Mouse (Mus musculus) lung, adult 18-20 months (tissue): ENCODE measurements at regions not wholly inside any gene's neighbourhood (a gene's known extent, or its start where the extent isn't known, plus 50 kb on each side); places are given as distances from the start of the nearest gene placed in this dataset.

ENCODE experiments used
- DNase-seq, 2 experiments: peaks; one replicate each; pipeline ENCODE4 v3.0.0; 2022; ENCODE audit warnings: mixed read lengths in 2 of 2

DNA sequence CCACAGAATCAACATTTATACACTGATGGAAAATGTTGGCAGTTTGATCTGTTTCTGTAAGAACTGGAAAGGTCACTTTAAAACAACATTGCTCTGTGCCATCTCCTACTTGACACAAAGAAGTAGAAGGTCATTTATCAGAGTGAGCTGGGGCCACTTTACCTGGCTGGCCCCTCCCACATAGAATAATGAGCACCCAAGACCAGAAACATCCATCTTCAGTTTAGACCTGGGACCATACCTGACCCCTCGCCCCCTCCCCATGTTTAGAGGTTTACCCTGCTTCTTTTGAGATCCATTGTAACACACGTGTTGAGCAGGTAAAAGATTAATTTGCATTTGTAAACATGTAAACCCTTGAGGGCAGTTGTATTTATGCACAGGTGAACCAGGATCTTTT, 366.8 kb upstream of the Adgrl2 start:
- no peak for DNase-seq

DNA sequence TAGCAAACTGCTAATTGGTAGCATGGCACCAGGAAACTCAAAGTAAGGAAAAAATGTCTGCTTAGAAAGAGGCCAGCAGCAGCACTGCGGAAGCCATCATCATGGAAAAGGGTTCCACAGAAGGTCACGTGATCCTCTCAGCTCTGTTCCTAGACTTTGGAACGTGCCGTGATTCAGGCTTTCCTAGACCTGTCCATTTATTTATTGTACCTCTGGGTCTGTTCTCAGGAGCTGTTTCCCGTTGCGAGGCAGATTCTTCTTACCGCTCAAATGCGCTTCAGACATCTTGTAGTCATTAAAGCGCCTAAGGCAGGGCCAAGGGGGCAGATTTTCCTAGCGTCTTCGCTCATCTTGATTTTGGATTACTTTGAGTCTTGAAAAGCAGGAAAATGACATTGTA, 365.0 kb upstream of the Adgrl2 start:
- no peak for DNase-seq

DNA sequence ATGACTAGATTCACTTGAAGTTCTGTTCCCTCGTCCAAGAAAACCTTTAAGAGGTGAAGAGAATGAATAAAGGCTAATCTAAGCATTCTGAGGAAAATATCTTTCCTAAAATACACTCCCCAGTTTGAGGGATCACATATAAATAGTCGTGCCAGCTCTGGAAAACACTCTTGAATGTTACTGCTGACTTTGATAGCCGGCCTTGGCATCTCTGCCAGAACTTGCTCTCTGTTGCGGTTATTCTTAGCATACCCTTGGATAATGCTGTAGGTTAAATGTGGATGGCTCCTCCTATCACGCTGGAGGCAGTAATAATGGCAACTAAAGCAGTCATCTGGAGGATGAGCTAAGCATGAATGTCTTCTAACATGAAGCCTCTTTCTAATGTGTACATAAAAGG, 363.6 kb upstream of the Adgrl2 start:
- DNase-seq, result no peak

DNA sequence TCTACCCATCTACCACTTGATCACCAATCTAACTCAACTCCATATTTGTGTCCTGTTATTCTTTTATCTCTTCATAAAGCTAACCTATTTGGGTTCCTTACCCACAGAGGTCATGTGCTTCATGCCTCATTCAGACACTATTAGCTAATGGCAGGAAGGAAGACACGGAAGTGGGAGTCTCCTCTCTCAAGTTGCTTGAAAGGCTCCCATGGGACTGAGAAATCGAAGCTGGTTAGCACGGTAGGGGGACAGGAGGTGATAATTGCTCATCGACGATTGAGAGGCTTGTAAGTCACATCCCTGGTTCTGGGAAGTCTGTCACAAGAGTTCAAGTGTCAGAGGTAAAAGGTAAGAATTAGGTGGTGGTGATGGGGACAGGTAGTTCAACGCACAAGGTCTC, 362.2 kb upstream of the Adgrl2 start:
- no peak for DNase-seq

DNA sequence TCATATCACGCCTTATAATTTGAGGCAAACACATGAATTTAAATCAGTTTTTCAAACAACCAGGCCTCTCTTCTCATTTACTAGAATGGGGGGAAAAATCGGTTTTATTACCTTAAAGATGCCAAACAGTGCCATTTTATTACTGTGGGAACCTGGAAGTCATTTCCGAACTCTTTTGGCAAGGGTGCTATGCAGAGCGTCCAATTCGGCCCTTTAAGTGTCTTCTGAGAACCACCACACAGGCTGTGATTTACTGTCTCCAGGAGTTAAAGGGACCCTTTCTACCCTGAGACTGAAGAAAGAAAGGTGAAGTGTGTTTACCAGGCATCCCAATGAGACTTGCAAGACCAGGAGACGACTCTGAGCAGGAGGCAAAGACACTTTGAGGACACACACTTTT, 359.4 kb upstream of the Adgrl2 start:
- no peak for DNase-seq

DNA sequence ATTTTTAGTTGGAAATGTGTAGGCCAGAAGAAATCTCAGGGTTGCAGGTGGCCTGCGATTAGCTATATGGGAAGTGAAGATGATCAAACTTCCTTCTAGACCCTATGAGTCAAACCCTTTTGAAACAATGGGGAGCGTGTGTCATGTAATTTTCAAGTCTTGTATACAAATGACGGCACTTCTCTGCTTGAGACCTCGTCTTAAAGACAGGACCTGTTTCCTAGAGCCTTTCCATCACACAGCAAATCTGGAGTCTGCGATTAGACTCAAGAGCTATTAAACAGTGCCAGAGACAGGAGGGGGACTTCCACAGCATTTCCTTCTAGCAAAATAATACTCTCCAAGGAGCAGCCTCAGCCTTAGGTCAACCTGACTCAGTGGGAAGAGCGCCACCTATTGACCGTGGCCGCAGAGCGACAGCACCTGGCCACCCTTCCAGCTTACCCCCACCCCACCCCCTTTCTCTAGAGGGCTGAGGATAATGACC, 358.9 kb upstream of the Adgrl2 start:
- DNase-seq, result peak; percentile 72 to 79

DNA sequence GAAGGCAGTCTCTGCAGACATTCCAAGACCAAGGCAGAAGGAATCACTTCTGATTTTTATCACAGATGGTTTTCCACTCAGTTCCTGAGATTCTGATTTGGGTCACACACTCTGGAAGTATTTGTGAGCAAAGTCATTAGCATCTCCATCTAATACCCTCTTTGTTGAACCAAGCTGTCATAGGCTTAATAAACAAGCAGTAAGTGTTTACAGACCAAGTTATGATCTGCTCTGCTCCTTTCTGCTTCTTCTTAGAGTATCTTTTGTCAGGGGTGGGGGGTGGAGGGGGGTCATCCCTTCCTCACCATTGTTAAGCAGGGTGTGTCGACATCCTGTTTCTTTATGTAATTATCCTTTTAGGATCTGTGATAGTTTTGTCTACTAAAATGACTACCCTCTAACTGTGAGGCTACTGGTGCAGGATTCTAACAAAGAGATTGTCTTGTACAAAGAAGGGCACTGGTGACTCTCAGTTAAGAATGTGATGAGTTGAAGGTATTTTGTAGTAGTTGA, 358.2 kb upstream of the Adgrl2 start:
- DNase-seq, result no peak

DNA sequence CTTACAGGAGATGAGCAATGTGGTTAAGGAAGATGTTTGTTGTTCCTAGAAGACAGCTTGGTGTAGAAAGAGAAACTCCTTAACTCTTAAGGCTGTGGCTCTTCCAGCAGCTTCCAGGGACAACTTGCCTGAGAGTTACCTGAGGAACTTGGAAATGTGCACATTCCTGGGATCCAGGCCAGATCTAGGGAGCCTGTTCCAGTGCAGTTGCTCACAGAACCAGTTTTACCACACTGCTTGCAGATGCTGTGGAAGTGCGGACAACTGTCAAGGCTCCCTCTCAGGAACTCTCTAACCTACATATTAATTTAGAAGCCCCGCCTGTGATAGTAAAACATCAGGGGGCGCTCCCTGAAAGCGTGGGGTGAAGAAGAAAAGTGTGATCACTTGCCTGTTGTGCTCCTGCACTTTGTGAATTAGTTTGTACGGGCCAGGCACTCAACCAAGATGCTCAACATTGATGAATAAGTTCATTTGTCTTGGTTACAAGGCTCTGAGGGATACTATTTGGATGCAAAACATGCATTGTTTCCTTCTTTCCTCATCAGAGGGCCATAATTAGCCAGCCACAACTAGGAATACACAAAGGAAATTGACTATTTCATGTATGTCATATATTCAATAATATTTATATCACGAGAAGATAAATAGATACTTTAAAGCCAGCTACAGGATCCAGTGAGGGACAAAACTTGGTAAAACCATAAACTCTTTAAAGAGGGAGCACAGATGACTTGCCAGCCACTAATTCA, 357.1 kb upstream of the Adgrl2 start:
- DNase-seq, result peak; percentile 34 to 54

DNA sequence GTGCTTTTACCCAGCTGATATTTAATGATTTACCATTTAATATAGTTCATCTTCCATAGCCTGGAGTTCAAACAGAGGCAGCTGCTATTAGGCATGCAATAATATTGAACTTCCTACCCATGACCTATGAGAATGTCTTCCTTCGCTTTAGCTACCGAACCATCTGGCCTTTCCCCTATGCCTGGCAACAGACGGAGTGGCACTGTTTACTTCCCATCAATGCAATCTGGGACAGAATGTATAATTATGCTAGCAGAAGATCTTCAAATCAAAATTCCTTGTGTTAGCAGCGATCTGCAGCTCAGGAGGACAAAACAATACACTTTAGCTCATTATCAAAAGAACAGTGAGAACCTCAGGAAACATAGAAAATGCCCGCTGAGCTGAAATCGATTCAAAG, 352.2 kb upstream of the Adgrl2 start:
- DNase-seq, result no peak

DNA sequence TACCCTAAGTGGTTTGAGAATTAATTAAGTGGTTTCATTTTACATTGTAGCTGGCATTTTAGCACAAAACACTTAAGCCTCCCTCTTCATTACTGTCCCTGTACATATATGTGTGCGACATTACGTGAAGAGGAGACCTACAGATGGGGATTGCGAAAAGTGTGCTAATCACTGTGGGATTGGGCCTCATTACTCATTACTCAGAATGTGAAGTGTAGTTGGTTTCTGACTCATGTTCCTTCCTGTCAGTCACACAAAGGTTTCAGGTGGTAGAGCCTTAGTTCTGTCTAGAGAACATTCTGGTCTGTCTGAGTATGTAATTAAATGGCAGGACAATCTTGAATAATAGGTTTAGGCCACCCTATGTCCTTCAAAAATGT, 349.0 kb upstream of the Adgrl2 start:
- no peak for DNase-seq

DNA sequence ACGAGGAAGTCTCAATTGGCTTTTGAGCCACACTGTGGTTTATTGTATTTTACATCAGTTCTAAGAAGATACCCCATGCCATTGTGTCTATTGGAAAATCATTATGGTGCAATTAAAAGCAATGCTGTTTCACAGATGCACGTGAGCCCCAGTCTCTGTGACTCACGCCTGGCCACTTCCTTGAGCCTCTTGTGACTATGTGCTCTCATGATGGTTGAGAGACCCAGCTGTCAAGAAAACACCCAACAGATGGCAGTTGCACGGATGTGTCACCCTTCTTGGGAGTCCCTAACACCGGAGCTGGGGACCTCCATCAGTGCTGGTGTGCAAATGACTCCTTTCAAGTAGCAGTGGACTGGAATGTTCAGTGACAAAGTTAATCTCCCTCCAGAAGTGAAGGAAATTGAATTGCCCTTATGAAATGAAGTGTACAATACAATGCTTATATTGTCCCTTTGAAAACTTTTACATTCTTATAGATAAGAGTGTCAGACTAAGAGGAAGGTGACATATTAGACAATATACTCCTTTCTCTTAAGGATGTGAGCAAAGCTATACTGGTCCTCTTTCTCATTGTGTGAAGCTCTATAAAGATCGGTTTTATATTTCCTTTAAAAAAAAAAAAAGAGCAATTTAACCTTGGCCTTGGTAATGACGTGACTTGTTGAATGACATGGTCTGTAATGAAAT, 348.5 kb upstream of the Adgrl2 start:
- DNase-seq, result no peak

DNA sequence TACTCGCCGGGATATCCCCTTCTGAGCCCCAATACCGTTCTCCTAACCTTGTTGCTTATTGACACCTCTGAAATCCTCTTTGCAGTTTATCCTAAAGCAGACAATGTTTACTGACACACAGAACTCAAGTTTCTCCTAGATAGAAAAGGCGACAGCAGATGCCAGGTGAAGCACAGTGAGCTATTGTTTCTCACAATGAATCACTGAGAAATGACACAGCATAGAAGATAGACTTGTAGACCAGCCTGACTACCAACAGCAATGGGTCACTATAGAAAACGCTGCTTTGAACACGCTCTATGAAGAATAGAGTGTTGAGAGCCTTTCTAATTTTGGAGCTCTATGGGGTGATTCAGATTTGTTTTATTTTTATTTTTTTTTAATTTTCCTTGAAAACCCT, 344.9 kb upstream of the Adgrl2 start:
- no peak for DNase-seq

DNA sequence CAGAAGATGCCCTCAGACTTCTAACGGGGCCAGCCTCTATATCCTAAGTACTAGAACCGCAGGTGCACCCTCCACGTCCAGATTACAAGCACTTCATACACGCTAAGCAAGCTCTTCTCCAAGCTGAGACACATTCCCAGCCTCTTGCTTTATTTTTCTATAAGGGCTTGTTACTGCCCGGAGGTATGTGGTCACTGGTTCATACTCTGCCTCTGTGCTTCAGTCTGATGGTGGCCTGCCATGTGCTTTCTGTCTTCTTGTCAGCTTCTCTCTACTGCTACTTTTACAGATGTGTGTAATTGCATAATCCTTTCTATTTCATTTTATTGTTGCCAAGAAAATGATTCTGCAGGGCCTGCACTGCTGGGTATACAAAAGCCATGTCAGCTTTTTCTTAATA, 343.3 kb upstream of the Adgrl2 start:
- DNase-seq, result no peak

DNA sequence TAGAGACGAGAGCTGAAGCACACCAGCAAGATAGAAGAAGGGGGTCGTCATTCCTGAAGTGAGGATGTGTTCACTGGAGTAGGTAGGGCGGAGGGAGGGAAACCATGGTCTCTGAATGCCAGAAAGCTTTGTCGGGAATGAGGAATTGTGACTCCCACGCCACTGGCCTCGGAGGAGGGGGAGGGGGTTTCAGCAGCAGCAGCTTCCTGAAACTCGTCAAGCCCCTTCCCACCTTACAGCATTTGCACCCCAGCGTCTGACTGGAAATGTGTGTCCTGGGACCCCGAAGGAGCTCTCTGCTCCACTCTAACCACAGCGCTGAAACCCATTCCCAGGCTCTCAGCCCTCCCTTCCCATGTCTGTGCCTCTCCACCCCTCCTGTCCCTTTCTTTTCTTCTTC, 342.8 kb upstream of the Adgrl2 start:
- DNase-seq, result no peak

DNA sequence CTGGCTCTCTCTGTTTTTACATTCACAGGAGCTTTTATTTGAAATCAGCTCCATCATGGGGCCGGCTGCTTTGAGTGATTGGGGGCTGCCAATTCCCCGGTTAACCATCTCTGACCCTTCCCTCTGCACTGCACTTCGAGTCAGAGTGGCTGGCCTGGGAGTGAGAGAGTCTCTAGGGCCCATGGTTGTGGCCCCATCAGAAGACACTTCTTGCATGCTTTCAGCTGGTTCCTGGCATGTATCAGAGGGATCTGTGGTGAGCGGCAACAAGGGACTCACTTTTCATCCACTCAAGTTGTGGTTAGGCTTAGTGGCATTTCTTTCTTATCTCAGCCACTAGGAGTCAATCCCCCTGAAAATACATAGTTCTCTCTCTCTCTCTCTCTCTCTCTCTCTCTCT, 341.8 kb upstream of the Adgrl2 start:
- no peak for DNase-seq

DNA sequence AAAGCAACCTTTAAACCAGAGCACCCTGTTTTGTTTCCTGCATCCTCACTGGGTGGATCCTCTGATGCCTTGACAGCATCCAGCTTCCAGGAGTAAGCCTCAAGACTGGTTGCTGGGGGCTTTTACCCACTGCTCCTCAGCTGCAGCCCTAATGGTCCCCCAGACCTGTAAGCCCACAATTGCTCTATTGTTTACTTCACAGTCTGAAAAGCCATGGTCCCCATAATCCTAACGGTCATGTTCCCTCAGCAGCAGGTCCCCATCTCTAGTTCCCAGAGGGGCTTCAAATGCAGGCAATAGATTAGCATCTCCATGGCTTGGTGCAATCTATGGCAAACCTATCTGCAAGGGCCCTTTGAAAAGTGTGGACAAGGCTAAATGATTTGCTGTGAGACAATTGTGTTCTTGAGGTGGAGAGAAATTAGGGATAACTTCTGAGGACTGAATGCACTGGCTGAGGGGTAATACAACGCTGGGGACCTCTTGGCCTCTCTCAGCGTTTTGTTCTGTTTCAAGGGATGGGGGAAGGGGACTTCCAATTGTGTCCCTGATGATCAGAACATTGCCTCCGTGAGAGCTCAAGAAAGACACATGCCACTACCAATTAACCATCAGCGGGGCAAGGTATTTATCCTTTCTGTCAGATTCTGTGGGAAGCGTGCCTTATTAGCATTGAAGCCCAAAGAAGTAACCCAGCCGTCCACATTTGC, 341.1 kb upstream of the Adgrl2 start:
- no peak for DNase-seq

DNA sequence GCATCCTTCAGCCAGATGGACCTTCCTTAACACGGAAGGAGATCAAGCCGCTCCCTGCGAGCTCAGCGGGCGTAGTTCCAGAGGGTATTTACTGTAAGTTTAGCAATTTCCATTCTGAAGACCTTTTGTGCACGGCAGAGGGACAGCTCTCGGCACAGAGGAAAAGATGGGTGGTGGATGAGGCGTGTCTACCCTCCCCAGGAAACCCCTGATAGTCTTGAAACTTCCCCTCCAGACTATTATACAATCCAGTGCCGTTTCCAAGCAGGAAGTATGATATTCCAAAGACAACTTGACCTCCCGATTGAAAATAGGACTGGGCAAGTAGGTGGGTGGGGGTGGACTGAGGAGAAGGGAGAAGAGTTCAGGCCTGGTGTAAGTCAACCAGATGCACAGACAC, 340.4 kb upstream of the Adgrl2 start:
- peak; percentile 59 to 64 for DNase-seq

DNA sequence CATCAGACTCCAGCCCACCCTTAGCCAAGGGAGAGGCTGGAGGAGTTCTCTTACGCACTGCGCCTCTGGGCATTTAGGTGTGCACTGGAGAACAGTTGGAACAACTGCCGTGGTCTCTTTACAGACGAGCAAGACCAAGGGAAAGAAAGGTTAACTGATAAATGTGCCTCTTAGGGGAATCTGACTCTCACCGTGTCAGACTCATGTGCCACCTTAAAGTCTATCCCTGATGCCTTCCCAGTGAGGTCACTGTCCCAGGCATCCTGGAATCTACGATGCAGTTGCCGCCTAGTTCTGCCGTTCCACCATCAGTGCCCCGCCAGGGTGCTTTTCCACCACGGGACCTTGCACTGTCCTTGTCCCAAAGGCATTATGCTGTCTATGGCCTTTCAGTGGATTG, 339.7 kb upstream of the Adgrl2 start:
- DNase-seq, result no peak

DNA sequence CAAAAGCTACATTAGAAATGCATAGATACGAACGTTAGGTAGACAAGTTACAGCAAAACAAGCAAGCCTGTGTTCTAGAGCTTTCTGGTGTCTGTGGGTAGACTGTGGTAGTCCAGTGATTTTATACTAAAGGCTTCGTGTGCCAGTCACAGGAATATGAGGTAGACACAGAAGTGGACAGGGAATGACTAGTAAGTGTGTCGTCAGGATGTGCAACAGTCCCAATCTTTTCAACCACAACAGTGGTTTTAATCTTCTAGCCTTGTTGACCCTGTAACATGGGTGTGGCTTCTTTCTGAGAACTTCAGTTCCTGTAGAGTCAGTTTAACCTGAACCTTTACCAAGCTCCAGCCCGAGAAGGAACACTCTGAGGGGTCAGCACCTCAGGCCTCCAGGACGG, 339.3 kb upstream of the Adgrl2 start:
- no peak for DNase-seq

DNA sequence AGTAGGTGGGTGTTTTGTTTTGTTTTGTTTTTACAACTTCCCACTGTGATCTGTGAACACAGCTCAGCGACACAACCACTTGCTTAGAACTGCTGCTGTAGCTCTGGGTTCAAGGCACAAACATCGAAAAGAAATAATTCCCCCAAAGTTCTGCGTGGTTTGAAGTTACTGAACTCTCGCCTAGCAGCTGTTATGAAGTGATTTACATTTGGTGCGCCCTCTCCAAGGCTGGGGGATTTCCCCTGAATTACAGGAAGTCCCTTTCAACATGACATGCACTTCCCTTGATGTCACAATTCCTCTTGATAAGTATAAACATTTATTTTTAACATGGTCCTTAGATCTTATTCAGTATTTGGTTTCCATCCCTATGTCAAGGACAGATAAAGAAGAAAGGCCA, 336.3 kb upstream of the Adgrl2 start:
- DNase-seq, result peak; percentile 40 to 41

DNA sequence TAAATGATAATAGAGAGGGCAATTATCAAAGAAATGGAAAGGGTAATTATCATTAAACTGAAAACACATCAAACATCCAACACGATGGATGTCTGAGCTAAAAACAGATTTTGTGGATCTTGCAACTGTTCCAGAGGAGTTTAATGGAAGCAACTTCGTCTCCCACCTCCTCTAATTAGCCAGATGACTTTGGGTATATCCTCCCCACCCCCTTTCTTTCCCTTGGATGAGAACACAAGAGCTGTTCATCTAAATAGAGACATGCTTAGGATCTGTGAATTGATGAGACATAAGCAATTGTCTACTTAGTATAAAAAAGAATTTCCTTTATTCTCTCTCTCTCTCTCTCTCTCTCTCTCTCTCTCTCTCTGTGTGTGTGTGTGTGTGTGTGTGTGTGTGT, 333.7 kb upstream of the Adgrl2 start:
- DNase-seq, result no peak

DNA sequence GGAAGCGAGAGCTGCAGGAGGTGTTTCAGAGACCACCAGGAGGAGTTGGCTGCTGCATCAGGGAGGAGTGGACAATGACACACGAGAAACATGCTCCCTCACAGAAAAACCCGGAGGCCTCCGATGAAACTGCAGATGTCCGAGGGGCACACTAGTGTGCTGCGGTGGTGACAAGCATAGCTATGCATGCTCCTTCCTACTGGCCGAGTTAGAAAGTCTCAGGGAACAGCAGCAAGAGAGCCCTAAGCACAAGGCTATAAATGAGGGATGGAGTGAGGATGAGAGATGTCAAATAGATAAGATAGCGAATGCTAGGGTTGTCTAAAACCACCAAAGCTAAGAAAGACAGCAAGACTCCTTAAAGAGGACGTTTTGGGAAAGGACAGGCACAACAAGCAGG, 328.4 kb upstream of the Adgrl2 start:
- DNase-seq, result no peak

DNA sequence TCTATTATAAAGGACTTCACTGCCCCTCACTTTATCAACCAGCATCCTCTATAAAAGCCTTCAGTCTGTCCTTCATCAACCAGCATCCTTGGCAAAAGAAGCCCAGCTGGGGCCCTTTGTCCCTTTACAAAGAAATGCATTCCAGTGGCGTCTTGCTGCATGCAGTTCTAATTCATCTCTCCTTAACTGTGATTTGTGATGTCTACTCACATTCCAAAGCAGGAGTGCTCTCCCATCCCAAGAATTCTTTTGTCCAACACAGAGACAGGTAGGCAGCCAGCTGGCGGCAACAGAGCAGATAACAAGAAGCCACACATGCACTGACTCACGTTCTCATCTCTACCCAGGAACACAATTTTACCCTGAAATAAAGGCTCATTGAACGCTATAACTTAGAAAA, 323.9 kb upstream of the Adgrl2 start:
- no peak for DNase-seq

DNA sequence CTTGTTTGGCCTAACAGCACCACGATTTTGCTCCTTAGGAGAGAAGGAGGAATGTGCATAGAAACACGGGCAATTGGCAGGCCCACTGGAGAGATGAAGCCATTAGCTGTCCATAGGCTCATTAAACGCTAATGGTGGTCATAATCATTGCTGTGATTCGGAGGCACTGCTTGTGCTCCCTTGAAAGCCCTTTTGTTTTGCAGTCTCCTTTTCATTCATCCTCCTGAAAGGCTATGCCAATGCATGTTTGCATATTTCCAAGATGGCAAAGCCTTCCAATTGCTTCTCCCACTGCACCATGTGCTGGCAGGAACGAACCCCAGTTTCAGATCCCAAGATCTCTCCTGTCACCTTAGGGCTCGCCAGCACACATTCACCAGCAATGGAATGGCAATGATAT, 322.9 kb upstream of the Adgrl2 start:
- DNase-seq, result no peak
